Mouse (Mus musculus): ENCODE data around the gene Mrps12. TPM values are rescaled to one million over a fixed set of nuclear protein-coding genes. Genes with fewer than 3 reads are reported as not detected.

Mrps12 gene
- polyA plus RNA-seq (2016; fragmentation: Nextera tagmentation; extraction: Ambion mirVana) = 132 and 168 TPM in 2 replicates

DNA sequence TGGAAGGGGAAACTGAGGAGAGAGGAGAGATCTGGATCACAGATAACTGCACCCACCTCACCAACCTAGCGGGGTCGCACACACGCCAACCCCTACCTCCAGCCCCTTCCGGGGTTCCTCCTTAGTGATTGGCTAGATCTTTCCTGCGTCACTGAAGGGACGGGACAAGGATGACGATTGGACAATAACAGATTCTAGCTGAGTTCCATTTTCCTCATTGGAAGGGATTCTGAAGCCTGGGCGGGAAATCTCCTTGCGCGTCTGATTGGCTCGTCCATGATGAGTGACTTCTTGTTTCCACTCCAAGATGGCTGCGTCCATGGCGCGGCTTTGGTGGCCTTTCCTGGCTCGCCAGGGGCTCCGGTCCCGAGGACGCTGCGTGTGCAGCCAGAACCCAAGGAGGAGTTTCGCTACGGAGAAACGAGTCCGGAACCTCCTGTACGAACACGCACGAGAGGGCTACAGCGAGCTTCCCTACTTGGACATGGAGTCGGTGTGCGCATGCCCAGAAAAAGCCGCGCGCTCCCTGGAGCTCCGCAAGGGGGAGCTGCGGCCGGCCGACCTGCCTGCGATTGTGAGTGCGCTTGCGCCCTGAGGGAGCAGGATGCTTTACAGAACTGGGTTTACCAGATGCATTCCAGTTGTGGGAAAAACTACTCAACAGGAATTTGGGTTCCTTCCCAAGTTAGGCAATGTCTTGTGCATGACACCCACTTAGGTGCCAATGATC lies at the start of gene Mrps12, which contains the start of gene Sars2:
Gene Mrps12 (minus strand): TSS at position 112 of the 730 bp plus-strand sequence.
Gene Sars2 (plus strand): TSS at position 284 of the 730 bp plus-strand sequence.
- Histone ChIP-seq H3K4me3 (peak within 1 kb of the TSS; percentile 80), H3K27me3 (ENCODE audit: insufficient read depth, poor library complexity, severe bottlenecking) (no peaks in the 10 kb centered on the region), H3K4me1 (peaks cover 15% of the 10 kb centered on the region; the same call in 1 of the 2 replicates), H3K9me3 (no peaks in the 10 kb centered on the region), H3K36me3 (peaks cover 64% of the 10 kb centered on the region), H3K27ac (peak within 1 kb of the TSS; percentile 96)
- peak; percentile 99 for DNase-seq (ENCODE audit: low spot score)
- under 1% methylated on average over 39 of the region's 39 CpGs for WGBS

DNA sequence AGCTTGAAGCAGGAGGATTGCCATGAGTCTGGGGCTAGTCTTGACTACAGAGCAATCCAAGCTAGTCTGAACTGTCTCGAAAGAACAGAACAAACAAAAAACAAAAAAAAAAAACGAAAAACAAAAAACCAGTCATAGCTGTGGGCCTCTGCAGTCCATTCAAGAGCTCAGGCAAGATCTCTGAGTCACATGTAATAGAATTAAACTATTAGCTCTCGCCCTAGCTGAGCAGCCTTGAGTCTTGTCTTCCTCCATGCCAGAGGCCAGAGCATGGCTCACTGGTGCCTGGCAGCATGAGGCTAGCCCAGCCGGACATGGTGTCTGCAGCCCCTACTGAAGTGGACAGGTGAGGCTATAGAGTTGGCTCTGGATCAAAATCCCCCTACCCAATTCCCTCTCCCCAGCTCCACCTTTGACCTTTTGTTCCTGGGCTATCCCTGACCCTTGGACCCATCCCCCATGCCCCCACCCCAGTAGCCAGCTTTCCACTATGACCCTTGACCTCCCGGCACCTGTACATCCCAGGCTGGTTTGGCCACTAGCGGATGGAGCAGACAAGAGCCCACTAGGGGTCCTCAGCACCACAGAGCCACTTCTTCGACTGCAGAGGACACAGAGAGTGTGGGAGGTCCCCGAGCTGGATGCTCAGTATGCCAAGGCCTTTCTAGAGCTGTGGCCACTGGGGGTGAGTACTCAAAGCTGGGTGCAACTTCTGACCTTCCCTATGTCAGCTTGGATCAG lies 48.6 kb upstream of the Mrps12 start:
- no peaks in the 10 kb centered on the region for H3K27me3 ChIP-seq (ENCODE audit: insufficient read depth, poor library complexity, severe bottlenecking)
- H3K9me3 ChIP-seq = no peaks in the 10 kb centered on the region
- 52% methylated on average over 8 of the region's 8 CpGs for WGBS
- H3K4me1 ChIP-seq = peaks cover 20% of the 10 kb centered on the region
- peaks cover 16% of the 10 kb centered on the region; the same call in 1 of the 2 replicates for H3K36me3 ChIP-seq
- H3K4me3 ChIP-seq = no peak overlapping the region
- H3K27ac ChIP-seq = no peak overlapping the region
- no peak for DNase-seq (ENCODE audit: low spot score)

DNA sequence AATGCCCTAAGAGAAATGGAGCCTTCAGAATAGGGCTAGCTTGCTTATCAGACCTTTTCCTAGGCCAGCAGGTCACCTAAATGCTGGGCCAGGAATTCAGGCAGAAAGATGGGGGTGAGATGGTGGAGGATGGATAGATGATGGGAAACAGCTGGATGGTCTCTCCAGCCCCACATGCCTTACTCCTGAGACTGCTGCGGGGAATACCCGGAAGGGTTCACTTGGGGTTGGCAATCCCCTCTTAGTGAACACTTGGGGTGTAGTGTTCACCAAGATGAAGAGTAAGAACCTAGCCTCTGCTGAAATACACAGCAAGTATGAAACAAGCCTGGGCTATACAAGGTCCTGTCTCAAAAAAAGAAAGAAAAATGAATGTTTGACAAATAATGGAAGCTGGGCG lies 47.6 kb upstream of the Mrps12 start:
- no peak for DNase-seq (ENCODE audit: low spot score)
- no peaks in the 10 kb centered on the region for H3K27me3 ChIP-seq (ENCODE audit: insufficient read depth, poor library complexity, severe bottlenecking)
- H3K4me3 ChIP-seq = no peak overlapping the region
- no peaks in the 10 kb centered on the region for H3K9me3 ChIP-seq
- H3K4me1 ChIP-seq = peaks cover 25% of the 10 kb centered on the region
- peaks cover 20% of the 10 kb centered on the region; the same call in 1 of the 2 replicates for H3K36me3 ChIP-seq
- no peak overlapping the region for H3K27ac ChIP-seq
- WGBS = 84% methylated on average over 3 of the region's 3 CpGs

DNA sequence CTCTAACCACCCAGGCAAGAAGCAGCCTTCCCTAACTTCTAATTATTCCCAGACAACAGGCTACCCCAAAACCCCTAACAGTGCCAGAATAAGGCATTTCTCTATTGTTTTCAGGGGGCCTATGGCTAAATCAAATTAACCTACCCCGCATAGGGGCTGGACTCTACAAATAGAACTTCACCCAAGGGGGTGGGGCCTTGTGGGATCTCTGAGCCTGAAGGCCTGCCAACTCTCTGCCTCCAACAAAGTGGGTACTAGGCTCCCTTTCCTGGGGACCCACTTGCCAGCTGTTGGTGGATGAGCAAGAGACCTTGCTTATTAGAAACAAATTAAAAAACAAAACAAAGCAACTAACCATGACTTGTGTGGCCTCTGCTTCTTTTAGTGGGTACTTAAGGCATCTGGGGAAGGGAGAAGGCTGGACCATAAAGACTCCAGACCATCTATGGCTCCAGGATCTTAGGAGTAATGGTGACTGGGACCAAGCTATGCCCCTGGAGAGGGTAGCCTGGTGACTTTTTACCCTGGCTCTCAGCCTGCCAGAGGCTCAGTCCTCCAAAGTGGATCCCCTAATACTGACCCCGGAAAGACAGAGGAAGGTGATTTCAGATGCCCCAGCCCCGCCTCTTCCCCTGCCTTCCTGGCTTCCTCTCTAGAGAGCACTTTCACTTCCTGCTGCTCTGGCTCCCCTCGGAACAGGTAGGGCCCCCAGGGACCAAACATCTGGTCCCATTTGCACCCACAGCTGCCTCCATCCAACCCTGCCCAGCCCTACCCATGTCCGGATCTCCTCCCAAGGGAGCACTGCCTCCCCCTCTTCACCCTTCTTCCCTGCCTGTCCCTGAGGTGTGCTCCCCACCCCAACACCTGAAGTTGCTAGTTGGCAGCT lies 46.9 kb upstream of the Mrps12 start, which contains the start of gene Rinl:
Gene Rinl (plus strand): TSS at position 663 of the 889 bp plus-strand sequence.
- Histone ChIP-seq H3K27ac (peak within 1 kb of the TSS; percentile 3; the same call in 1 of the 2 replicates), H3K36me3 (peaks cover 20% of the 10 kb centered on the region), H3K4me1 (peaks cover 25% of the 10 kb centered on the region), H3K9me3 (no peaks in the 10 kb centered on the region), H3K4me3 (no peak within 1 kb of the TSS), H3K27me3 (ENCODE audit: insufficient read depth, poor library complexity, severe bottlenecking) (no peaks in the 10 kb centered on the region)
- no peak for DNase-seq (ENCODE audit: low spot score)
- 57% methylated on average over 5 of the region's 5 CpGs for WGBS

DNA sequence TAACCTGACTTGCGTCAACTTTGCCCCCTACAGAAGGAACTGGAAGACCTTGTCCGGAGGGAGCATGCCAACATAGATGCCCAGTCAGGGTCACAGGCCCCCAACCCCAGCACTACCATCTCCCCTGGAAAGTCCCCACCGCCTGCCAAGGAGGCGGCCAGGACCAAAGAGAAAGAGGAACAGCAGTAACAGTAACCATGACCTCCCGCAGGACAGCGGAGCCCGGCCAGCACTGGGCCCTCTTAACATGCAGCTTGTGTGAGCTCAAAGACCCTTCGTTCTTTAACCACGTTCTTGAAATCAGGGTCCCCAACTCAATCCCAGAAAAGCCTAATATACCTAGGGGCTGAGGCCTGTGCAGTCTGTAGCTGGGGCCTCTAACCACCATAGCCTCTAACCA lies 46.3 kb upstream of the Mrps12 start:
- Histone ChIP-seq H3K9me3 (no peaks in the 10 kb centered on the region), H3K4me3 (no peak overlapping the region), H3K27me3 (ENCODE audit: insufficient read depth, poor library complexity, severe bottlenecking) (no peaks in the 10 kb centered on the region), H3K4me1 (peaks cover 27% of the 10 kb centered on the region), H3K36me3 (peaks cover 23% of the 10 kb centered on the region), H3K27ac (peak overlapping the region; percentile 3; the same call in 1 of the 2 replicates)
- 89% methylated on average over 9 of the region's 9 CpGs for WGBS
- no peak for DNase-seq (ENCODE audit: low spot score)

DNA sequence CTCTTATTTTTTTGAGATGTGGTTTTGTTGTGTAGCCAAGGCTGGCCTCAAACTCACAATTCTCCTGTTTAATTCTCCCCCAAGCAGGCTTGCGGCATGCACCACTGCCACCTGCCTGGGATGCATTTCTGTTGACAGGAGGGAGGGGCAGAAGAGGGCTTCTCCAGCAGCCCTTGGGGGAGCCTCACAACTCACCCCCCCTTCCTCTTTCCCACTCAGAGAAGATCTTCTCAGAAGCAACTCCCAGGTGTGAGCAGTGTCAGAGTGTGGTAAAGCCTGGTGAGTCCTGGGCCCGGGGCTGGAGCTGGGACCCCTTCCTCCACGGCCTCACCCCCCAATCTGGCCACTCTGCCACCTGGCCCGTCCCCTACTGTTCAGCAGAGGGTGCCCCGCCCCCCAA lies 43.5 kb upstream of the Mrps12 start:
- no peak for DNase-seq (ENCODE audit: low spot score)
- no peaks in the 10 kb centered on the region for H3K9me3 ChIP-seq
- H3K4me3 ChIP-seq = no peak overlapping the region
- WGBS = 71% methylated on average over 5 of the region's 5 CpGs
- peaks cover 23% of the 10 kb centered on the region for H3K36me3 ChIP-seq
- H3K4me1 ChIP-seq = peaks cover 38% of the 10 kb centered on the region
- H3K27me3 ChIP-seq (ENCODE audit: insufficient read depth, poor library complexity, severe bottlenecking) = no peaks in the 10 kb centered on the region
- no peak overlapping the region for H3K27ac ChIP-seq

GRCm38 (mm10) chr7:28781261-28781663 lies 39.6 kb upstream of the Mrps12 start:
- H3K9me3 ChIP-seq = no peaks in the 10 kb centered on the region
- WGBS = 86% methylated on average over 8 of the region's 8 CpGs
- peaks cover 24% of the 10 kb centered on the region for H3K36me3 ChIP-seq
- peaks cover 28% of the 10 kb centered on the region for H3K4me1 ChIP-seq
- DNase-seq (ENCODE audit: low spot score) = no peak
- H3K27me3 ChIP-seq (ENCODE audit: insufficient read depth, poor library complexity, severe bottlenecking) = no peaks in the 10 kb centered on the region
- H3K4me3 ChIP-seq = no peak overlapping the region
- H3K27ac ChIP-seq = no peak overlapping the region

DNA sequence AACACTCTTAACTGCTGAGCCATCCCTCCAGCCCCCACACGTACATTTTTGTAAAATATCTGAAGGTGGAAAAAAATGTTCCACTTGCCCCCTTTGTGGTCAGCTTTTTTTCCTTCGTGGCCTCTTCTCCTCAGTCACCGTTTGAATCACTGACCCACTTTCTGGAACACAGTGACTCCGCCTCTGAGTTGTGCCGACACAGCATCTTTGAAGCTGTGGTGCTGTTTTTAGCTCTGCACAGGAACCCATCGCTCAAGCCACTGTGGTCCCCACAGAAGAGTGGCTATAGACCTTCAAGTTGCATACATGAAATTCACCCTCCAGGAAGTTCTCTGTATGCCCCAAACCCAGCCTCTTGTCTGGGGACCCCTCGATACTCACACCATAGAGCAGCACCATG lies 39.2 kb upstream of the Mrps12 start:
- Histone ChIP-seq H3K4me3 (no peak overlapping the region), H3K36me3 (peaks cover 21% of the 10 kb centered on the region), H3K4me1 (peaks cover 28% of the 10 kb centered on the region), H3K9me3 (no peaks in the 10 kb centered on the region), H3K27ac (no peak overlapping the region), H3K27me3 (ENCODE audit: insufficient read depth, poor library complexity, severe bottlenecking) (no peaks in the 10 kb centered on the region)
- 72% methylated on average over 7 of the region's 7 CpGs for WGBS
- DNase-seq (ENCODE audit: low spot score) = no peak

DNA sequence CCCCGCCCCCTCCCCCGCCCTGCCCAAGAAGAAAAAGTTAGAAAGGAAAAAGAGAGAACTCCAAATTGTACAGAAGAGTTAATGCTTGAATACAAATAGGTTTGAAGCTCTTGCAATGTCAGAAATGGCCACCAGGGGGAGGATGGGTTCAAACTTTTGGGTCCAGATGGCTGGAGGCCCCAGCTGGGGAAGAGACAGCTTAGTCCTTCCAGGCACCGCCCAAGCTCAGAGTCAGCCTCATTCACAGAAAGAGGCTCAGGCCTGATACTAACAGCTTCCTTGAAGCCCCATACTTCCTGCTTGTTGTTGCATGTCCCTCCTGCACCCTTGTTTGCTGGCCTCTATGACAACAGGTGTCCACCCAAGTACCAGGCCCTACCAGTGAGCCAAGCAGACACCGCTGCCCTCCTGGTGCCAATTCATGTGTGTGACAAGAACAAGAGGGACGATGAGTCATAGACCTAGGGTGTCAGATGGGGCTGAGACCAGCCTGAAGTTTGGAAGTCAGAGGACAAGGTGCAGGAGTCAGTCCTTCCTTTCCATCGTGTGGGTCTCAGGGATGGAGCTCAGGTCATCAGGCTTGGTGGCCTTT lies 38.5 kb upstream of the Mrps12 start:
- peaks cover 24% of the 10 kb centered on the region; the same call in 1 of the 2 replicates for H3K36me3 ChIP-seq
- H3K4me3 ChIP-seq = no peak overlapping the region
- peak overlapping the region; percentile 67; the same call in 1 of the 2 replicates for H3K27ac ChIP-seq
- no peaks in the 10 kb centered on the region for H3K27me3 ChIP-seq (ENCODE audit: insufficient read depth, poor library complexity, severe bottlenecking)
- DNase-seq (ENCODE audit: low spot score) = peak; percentile 86
- no peaks in the 10 kb centered on the region for H3K9me3 ChIP-seq
- WGBS = 48% methylated on average over 6 of the region's 6 CpGs
- H3K4me1 ChIP-seq = peaks cover 28% of the 10 kb centered on the region

DNA sequence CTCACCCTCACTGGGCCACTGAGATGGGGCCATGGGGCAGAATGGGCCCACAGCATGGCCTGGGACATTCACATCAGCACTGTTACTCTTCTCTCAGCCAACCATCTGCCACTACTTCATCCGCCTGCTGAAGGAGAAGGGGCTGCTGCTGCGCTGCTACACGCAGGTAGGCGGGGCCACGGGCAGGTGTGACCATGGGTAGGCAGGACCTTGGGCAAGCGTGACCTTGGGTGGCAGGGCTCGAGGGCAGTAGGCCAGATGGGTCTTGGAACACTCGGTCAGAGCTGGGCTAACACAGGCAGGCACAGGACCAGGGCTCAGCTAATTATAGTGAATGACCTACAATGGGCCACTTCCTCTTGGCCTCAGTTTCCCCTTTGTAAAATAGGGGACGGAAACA lies 37.2 kb upstream of the Mrps12 start:
- H3K4me3 ChIP-seq = no peak overlapping the region
- 82% methylated on average over 9 of the region's 9 CpGs for WGBS
- H3K36me3 ChIP-seq = peaks cover 29% of the 10 kb centered on the region
- H3K27me3 ChIP-seq (ENCODE audit: insufficient read depth, poor library complexity, severe bottlenecking) = no peaks in the 10 kb centered on the region
- peaks cover 23% of the 10 kb centered on the region for H3K4me1 ChIP-seq
- no peak overlapping the region for H3K27ac ChIP-seq
- no peak for DNase-seq (ENCODE audit: low spot score)
- H3K9me3 ChIP-seq = no peaks in the 10 kb centered on the region

- H3K27ac ChIP-seq = no peak overlapping the region
- no peak overlapping the region for H3K4me3 ChIP-seq
- 85% methylated on average over 7 of the region's 7 CpGs for WGBS
- H3K4me1 ChIP-seq = peaks cover 13% of the 10 kb centered on the region
- H3K9me3 ChIP-seq = no peaks in the 10 kb centered on the region
- peaks cover 26% of the 10 kb centered on the region for H3K36me3 ChIP-seq
- DNase-seq (ENCODE audit: low spot score) = no peak
- H3K27me3 ChIP-seq (ENCODE audit: insufficient read depth, poor library complexity, severe bottlenecking) = no peaks in the 10 kb centered on the region
These were observed 33.5 kb upstream of the Mrps12 start for GRCm38 (mm10) chr7:28775129-28775528.

GRCm38 (mm10) chr7:28774164-28774563 lies 32.5 kb upstream of the Mrps12 start:
- H3K4me1 ChIP-seq = peaks cover 11% of the 10 kb centered on the region
- DNase-seq (ENCODE audit: low spot score) = no peak
- no peak overlapping the region for H3K27ac ChIP-seq
- H3K27me3 ChIP-seq (ENCODE audit: insufficient read depth, poor library complexity, severe bottlenecking) = no peaks in the 10 kb centered on the region
- H3K36me3 ChIP-seq = peaks cover 26% of the 10 kb centered on the region
- 82% methylated on average over 12 of the region's 12 CpGs for WGBS
- no peak overlapping the region for H3K4me3 ChIP-seq
- no peaks in the 10 kb centered on the region for H3K9me3 ChIP-seq

Data from heart, embryonic 10.5 days (tissue).